Mouse (Mus musculus): ENCODE results near the gene Nbas. TPM values are rescaled to one million over a fixed set of nuclear protein-coding genes. Genes with fewer than 3 reads are reported as not detected.

Gene Nbas
- polyA plus RNA-seq, 1 experiment, result 18.7 TPM

- no peak for DNase-seq (ENCODE audit: low read depth)
These were observed 353.4 kb downstream of the Nbas start for GRCm38 (mm10) chr12:13622150-13622822.

- DNase-seq (ENCODE audit: low read depth), result no peak
These were observed 358.1 kb downstream of the Nbas start for GRCm38 (mm10) chr12:13626803-13627706.

Other genes starting within 250 kb of the Nbas start
- gene Ddx1, start 19.9 kb upstream of the Nbas start, polyA plus RNA-seq (2012; rRNA removed), result 11.2 and 11.3 TPM in 2 replicates

Measured in gonadal fat pad, adult 2 months (tissue).